Mouse (Mus musculus) embryonic facial prominence, embryonic 14.5 days (tissue): ENCODE results near the gene Bok. TPM values are rescaled to one million over a fixed set of nuclear protein-coding genes. Genes with fewer than 3 reads are reported as not detected.

Experiments
- ATAC-seq: fragments of 200-750 bp; cut with Nextera tagmentation; 2 replicates; pipeline ENCODE4 v1.8.0; 2017; ENCODE audit warnings: low read depth, moderate number of reproducible peaks, moderate TSS enrichment
- DNase-seq: peaks from one replicate; pipeline ENCODE4 v3.0.0-alpha.2; 2015; ENCODE audit warnings: low spot score
- H3K27ac ChIP-seq: fragments of 300-500 bp; sonication (generic); replicated peaks from 2 replicates; pipeline ENCODE4 v1.5.1; 2014; ENCODE audit warnings: low read depth, mild to moderate bottlenecking, low read length, moderate library complexity
- H3K27me3 ChIP-seq: fragments of 300-500 bp; sonication (generic); replicated peaks from 2 replicates; pipeline ENCODE4 v1.6.1; 2014; ENCODE audit warnings: low read length; ENCODE audit not compliant: control insufficient read depth, insufficient read depth
- H3K36me3 ChIP-seq: fragments of 300-500 bp; sonication (generic); 2 replicates; pipeline ENCODE4 v1.6.1; 2014; ENCODE audit warnings: low read length, mixed read lengths; ENCODE audit not compliant: control insufficient read depth, insufficient read depth
- H3K4me1 ChIP-seq: fragments of 300-500 bp; sonication (generic); 2 replicates; pipeline ENCODE4 v1.6.1; 2014; ENCODE audit warnings: antibody characterized with exemption, low read length; ENCODE audit not compliant: control insufficient read depth, insufficient read depth
- H3K4me2 ChIP-seq: fragments of 300-500 bp; sonication (generic); 2 replicates; pipeline ENCODE4 v1.6.1; 2014; ENCODE audit warnings: low read depth, mild to moderate bottlenecking, low read length, moderate library complexity, mixed read lengths
- H3K4me3 ChIP-seq: fragments of 300-500 bp; sonication (generic); 2 replicates; pipeline ENCODE4 v1.5.1; 2014; ENCODE audit warnings: low read depth, mild to moderate bottlenecking, low read length
- H3K9ac ChIP-seq: fragments of 300-500 bp; sonication (generic); 2 replicates; pipeline ENCODE4 v1.6.1; 2014; ENCODE audit warnings: low read depth, mild to moderate bottlenecking, low read length, moderate library complexity, mixed read lengths
- H3K9me3 ChIP-seq: fragments of 300-500 bp; sonication (generic); 2 replicates; pipeline ENCODE4 v1.6.1; 2016; ENCODE audit warnings: low read length; ENCODE audit not compliant: control insufficient read depth
- WGBS: fragments of 180-500 bp; shearing (Covaris S2); extraction: QIAGEN DNeasy Blood & Tissue Kit; methylation state at CpG from one replicate; pipeline ENCODE4 v1.1.7; 2014; 5-methylcytosine and 5-hydroxymethylcytosine counted together
- polyA plus RNA-seq: library from polyadenylated mRNA; unstranded; fragments of >200 nt; fragmentation: Nextera tagmentation; extraction: Ambion mirVana; gene quantifications from 2 replicates; pipeline ENCODE4 v1.2.1, GENCODE M21; 2014

Bok gene
- polyA plus RNA-seq, 1 experiment from 2014 or later, result 42.8 TPM

DNA sequence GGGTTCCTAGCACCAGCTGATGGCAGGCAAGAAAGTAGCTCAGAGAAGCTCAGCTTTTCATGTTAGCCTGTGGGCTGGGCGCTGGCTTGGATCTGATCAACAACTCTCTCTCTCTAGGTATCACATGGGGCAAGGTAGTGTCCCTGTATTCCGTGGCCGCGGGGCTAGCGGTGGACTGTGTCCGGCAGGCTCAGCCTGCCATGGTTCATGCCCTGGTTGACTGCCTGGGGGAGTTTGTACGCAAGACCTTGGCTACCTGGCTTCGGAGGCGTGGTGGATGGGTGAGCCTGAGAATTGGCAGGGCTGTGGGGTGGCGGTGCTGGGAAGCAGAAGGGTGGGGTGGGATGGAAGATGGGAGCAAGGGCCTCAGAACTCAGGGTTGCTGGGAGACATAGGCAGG lies 8.5 kb downstream of the Bok start:
- H3K4me1 ChIP-seq, result no peaks in the 10 kb centered on the region
- H3K9me3 ChIP-seq, result no peaks in the 10 kb centered on the region
- DNase-seq (no peak), ATAC-seq (no peak)
- no peak overlapping the region for H3K4me2 ChIP-seq
- H3K4me3 ChIP-seq, result no peak overlapping the region
- no peak overlapping the region for H3K9ac ChIP-seq
- no peak overlapping the region for H3K27ac ChIP-seq
- no peaks in the 10 kb centered on the region for H3K27me3 ChIP-seq
- H3K36me3 ChIP-seq, result 0 out of 2 replicates have a peak, but pooled peaks cover 12% of the 10 kb centered on the region
- WGBS, result 91% methylated on average over 10 of the region's 10 CpGs

DNA sequence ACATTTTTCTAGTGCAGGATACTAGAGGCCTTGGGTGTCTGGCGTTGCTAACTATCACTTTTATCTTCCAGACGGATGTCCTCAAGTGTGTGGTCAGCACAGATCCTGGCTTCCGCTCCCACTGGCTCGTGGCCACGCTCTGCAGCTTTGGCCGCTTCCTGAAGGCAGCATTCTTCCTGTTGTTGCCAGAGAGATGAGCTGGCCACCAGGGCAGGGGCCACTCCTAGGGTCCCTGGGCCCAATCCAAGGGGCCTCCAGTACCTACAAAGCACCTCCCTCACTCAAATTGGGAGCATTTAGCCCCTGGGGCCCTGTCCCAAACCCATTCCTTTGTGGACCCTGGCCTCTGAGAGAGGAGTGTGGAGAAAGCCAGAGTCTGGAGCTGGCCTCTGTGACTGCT lies 9.5 kb downstream of the Bok start:
- H3K4me2 ChIP-seq, result no peak overlapping the region
- ATAC-seq, result no peak
- H3K4me3 ChIP-seq, result no peak overlapping the region
- no peaks in the 10 kb centered on the region for H3K27me3 ChIP-seq
- H3K4me1 ChIP-seq, result no peaks in the 10 kb centered on the region
- no peak overlapping the region for H3K9ac ChIP-seq
- H3K9me3 ChIP-seq, result no peaks in the 10 kb centered on the region
- H3K36me3 ChIP-seq, result 0 out of 2 replicates have a peak, but pooled peaks cover 12% of the 10 kb centered on the region
- 90% methylated on average over 6 of the region's 6 CpGs for WGBS
- H3K27ac ChIP-seq, result no peak overlapping the region
- no peak for DNase-seq

DNA sequence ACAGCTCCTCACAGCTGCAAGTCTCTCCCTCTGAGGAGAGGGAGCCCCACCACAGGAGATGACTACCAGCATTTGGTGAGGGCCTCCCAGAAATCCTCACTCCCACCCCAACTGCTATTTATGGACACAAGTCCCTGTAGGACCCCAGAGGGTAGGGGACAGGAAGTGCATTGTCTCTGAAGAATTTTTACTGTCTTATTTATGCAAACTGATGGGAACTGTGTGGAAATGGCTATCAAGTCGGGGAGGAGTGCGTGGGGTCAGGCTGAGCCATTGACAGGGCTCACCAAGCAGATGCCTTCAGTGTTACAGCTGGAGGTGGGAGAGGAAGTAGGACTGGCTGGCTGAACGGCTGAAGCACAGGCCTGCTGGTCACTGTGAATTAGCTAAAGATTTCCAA lies 11.9 kb downstream of the Bok start:
- 0 out of 2 replicates have a peak, but pooled peaks cover 12% of the 10 kb centered on the region for H3K36me3 ChIP-seq
- H3K27me3 ChIP-seq, result no peaks in the 10 kb centered on the region
- H3K4me1 ChIP-seq, result no peaks in the 10 kb centered on the region
- no peak; the same call in 1 of the 2 replicates for ATAC-seq
- no peaks in the 10 kb centered on the region for H3K9me3 ChIP-seq
- no peak for DNase-seq
- H3K4me2 ChIP-seq, result no peak overlapping the region
- no peak overlapping the region for H3K27ac ChIP-seq
- H3K4me3 ChIP-seq, result no peak overlapping the region
- H3K9ac ChIP-seq, result no peak overlapping the region
- WGBS, result 41% methylated on average over 3 of the region's 3 CpGs

DNA sequence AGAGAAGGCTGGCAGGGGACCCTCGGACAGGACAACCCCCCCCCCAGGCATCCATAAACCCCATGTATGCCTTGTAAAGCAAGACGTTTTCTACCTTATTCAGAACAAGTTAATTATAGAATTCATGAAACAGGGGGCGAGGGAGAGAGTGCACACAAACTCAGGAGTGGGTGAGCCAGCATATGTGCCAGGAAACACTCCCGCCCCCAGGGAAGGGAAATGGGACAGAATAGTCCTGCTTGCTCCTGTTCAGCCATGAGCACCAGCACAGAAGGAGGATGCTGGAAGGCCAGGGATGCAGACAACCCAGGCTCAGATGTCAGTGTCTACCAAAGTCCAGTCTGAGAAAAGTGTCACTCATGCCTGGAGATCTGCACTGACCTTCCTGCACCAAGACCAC lies 13.7 kb downstream of the Bok start:
- no peak overlapping the region for H3K9ac ChIP-seq
- ATAC-seq (no peak), DNase-seq (no peak)
- H3K27ac ChIP-seq, result no peak overlapping the region
- H3K27me3 ChIP-seq, result no peaks in the 10 kb centered on the region
- H3K36me3 ChIP-seq, result peaks cover 20% of the 10 kb centered on the region; the same call in 1 of the 2 replicates
- H3K9me3 ChIP-seq, result no peaks in the 10 kb centered on the region
- no peaks in the 10 kb centered on the region for H3K4me1 ChIP-seq
- H3K4me2 ChIP-seq, result no peak overlapping the region
- no peak overlapping the region for H3K4me3 ChIP-seq
- WGBS, result 80% methylated on average over 4 of the region's 4 CpGs

DNA sequence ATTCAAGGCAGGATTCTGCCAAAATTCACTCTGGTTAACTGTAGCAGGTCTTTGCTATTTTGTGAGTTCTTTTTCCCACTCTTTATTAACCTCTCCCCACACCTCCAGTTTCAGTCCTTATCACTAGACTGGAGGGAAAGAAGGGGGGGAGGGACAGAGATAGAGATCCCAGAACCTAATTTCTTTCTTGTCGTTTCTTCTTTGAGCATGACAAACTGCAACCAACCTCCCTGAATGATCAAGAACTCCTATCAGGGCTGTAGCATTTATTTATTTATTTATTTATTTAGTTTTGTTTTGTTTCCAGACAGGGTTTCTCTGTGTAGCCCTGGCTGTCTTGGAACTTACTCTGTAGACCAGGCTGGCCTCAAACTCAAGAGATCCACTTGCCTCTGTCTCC lies 16.6 kb downstream of the Bok start:
- 86% methylated on average over 1 of the region's 1 CpGs for WGBS
- Histone ChIP-seq H3K4me2 (no peak overlapping the region), H3K9me3 (no peaks in the 10 kb centered on the region), H3K36me3 (peaks cover 28% of the 10 kb centered on the region), H3K27me3 (no peaks in the 10 kb centered on the region), H3K4me1 (no peaks in the 10 kb centered on the region), H3K27ac (no peak overlapping the region), H3K9ac (no peak overlapping the region), H3K4me3 (no peak overlapping the region)
- no peak for ATAC-seq
- DNase-seq, result no peak

DNA sequence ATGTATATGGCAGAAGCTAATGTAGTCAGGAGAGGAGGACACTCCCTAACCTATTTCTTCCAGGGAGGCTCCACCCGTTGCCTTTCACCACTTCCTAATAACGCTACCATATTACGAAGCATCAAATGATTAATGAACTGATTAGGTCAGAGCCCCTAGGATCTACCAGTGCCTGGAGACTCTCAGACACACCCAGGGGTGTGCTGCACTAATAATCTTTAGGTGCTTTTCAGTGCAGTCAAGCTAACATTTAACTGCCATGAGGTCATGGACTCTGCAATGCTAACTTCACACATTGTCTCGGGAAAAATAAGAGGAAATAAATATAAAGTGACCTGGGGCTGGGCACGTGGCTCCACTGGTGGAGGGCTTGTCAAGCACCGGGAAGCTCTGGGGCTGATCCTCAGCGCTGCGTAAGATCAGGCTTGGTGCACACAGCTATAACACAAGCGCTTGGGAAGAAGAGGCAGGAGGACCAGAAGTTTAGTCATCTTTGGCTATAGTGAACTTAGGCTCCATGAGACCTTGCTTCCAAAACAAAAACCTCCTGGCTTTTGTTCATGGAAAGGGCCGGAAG lies 18.1 kb downstream of the Bok start:
- ATAC-seq, result no peak
- 90% methylated on average over 10 of the region's 10 CpGs for WGBS
- H3K9me3 ChIP-seq, result no peaks in the 10 kb centered on the region

DNA sequence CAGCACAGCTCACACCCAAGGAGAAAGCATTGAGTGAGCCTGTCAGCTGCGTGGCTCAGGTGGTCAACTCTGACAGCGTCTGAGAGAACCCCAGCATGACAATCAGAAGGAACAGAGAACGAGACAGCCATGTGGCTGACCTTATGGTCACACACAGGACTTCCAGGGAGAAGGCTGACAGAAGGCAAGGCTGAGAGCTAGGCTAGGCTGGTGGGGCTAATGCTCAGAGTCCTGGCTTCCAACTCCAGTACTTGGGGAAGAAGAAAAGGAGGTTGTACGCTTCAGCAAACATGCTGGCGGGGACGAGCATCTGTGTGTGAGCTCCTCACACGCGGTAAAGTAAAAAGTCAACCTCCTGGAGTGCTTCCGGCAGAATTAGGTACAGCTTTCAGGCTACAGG lies 18.9 kb downstream of the Bok start:
- Histone ChIP-seq H3K4me2 (no peak overlapping the region), H3K4me1 (no peaks in the 10 kb centered on the region), H3K4me3 (no peak overlapping the region), H3K9ac (no peak overlapping the region), H3K9me3 (no peaks in the 10 kb centered on the region), H3K36me3 (peaks cover 28% of the 10 kb centered on the region), H3K27me3 (no peaks in the 10 kb centered on the region), H3K27ac (no peak overlapping the region)
- 91% methylated on average over 9 of the region's 9 CpGs for WGBS
- ATAC-seq, result no peak
- no peak for DNase-seq

More for the DNA sequence above, 18.1 kb downstream of the Bok start:
- Histone ChIP-seq H3K4me1 (no peaks in the 10 kb centered on the region), H3K27ac (no peak overlapping the region), H3K36me3 (peaks cover 28% of the 10 kb centered on the region), H3K4me3 (no peak overlapping the region), H3K9ac (no peak overlapping the region), H3K27me3 (no peaks in the 10 kb centered on the region), H3K4me2 (no peak overlapping the region)
- DNase-seq, result no peak

DNA sequence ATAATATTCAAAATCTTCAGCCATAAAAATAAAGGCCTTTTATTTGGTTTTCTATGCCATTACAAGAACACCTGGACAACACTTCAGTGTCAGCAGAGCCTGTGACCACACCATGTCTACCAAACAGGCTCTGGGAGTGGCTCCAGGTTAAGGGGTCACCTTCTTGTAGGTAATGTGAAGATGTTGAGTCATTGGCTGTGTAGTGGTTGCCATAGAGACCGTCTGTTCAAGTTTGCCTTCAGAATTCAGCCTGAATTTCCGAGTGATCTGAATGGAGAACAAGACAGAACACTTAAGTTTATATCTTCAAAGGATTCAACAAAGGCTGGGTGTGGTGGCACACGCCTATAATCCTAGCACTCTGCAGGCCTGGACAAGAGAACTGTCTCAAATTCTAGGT lies 19.9 kb downstream of the Bok start:
- Histone ChIP-seq H3K4me3 (no peak overlapping the region), H3K4me1 (no peaks in the 10 kb centered on the region), H3K27me3 (no peaks in the 10 kb centered on the region), H3K9me3 (no peaks in the 10 kb centered on the region), H3K9ac (no peak overlapping the region), H3K4me2 (no peak overlapping the region), H3K27ac (no peak overlapping the region), H3K36me3 (peaks cover 28% of the 10 kb centered on the region)
- 71% methylated on average over 3 of the region's 3 CpGs for WGBS
- ATAC-seq, result 0 out of 2 replicates have a peak, but pooled peaks have one; percentile 37
- DNase-seq, result no peak

DNA sequence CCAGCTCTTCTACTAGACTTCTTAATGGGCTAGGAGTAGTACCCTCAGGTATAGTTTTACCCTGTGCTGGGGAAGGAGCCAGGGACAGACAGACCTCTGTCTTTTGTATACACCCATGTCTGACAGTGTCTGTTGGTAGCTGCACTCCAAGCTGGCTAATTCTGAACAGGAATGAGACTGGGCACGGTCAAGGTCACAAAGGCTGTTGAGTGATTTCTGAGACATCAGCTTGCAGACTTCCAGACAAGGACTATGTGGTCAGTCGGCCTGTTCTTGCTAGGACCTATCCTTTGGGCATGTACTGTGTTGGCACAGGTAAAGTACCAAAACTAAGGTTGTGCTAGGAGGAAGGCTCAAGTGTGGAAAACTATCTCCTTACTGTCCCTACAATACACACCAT lies 30.7 kb downstream of the Bok start:
- Histone ChIP-seq H3K36me3 (peaks cover 46% of the 10 kb centered on the region), H3K4me2 (no peak overlapping the region), H3K4me1 (no peaks in the 10 kb centered on the region), H3K27ac (no peak overlapping the region), H3K4me3 (no peak overlapping the region), H3K9ac (no peak overlapping the region), H3K9me3 (no peaks in the 10 kb centered on the region), H3K27me3 (no peaks in the 10 kb centered on the region)
- 83% methylated on average over 2 of the region's 2 CpGs for WGBS
- ATAC-seq (no peak), DNase-seq (no peak)
